Mouse (Mus musculus) gastrocnemius, postnatal 10 days (tissue): Measurements from ENCODE around the gene Rcan3. TPM values are rescaled to one million over a fixed set of nuclear protein-coding genes. Genes with fewer than 3 reads are reported as not detected.
A peak's percentile ranks its signal among the peaks of the same experiment; 100 is the strongest.

Experiments used
- DNase-seq: peaks from one replicate; pipeline ENCODE4 v3.0.0; 2021; ENCODE audit warnings: mixed read lengths
- long read RNA-seq, 2 experiments: library from polyadenylated mRNA; stranded (forward); transcript quantifications; one replicate each; pipeline ENCODE4 v2.0.0; 2021
- total RNA-seq, 2 experiments: library from RNA; stranded (reverse); gene quantifications; 2 replicates each; pipeline ENCODE4 v1.2.3; 2021

Rcan3 gene
- total RNA-seq = 10 to 100 TPM in 1 of 2 experiments, 1 to 10 TPM in 1; 9.9 to 11.2 TPM
- long read RNA-seq, experiment 1, full-length matches to known transcripts = 9 of 19 reads
- long read RNA-seq, experiment 1, partial matches to known transcripts = 0 of 19 reads
- long read RNA-seq, experiment 1, other reads (novel, unspliced or antisense) = 10 of 19 reads
- long read RNA-seq, experiment 2, full-length matches to known transcripts = 5 of 9 reads
- long read RNA-seq, experiment 2, partial matches to known transcripts = 0 of 9 reads
- long read RNA-seq, experiment 2, other reads (novel, unspliced or antisense) = 4 of 9 reads

- peak; percentile 86 for DNase-seq
Measured at GRCm38 (mm10) chr4:135433443-135434394, at the start of gene Rcan3. Gene Rcan3, minus strand, starts transcription at chr4:135433853.

- no peak for DNase-seq
Measured at GRCm38 (mm10) chr4:135480370-135480769, 46.7 kb upstream of the Rcan3 start.

- DNase-seq = no peak
Measured at GRCm38 (mm10) chr4:135477851-135478250, 44.2 kb upstream of the Rcan3 start.

GRCm38 (mm10) chr4:135463406-135463805 is 29.8 kb upstream of the Rcan3 start:
- no peak for DNase-seq

- DNase-seq = no peak
Measured at GRCm38 (mm10) chr4:135453572-135453971, 19.9 kb upstream of the Rcan3 start.

- DNase-seq = no peak
Measured at GRCm38 (mm10) chr4:135453164-135453563, 19.5 kb upstream of the Rcan3 start.

GRCm38 (mm10) chr4:135451360-135452015 is 17.8 kb upstream of the Rcan3 start:
- no peak for DNase-seq

- no peak for DNase-seq
Measured at GRCm38 (mm10) chr4:135442473-135442872, 8.8 kb upstream of the Rcan3 start.

- DNase-seq = no peak
Measured at GRCm38 (mm10) chr4:135439904-135440522, 6.4 kb upstream of the Rcan3 start.

- DNase-seq = peak; percentile 27
Measured at GRCm38 (mm10) chr4:135439188-135439647, 5.6 kb upstream of the Rcan3 start.

- no peak for DNase-seq
Measured at GRCm38 (mm10) chr4:135437924-135438323, 4.3 kb upstream of the Rcan3 start.

GRCm38 (mm10) chr4:135436291-135436690 is 2.6 kb upstream of the Rcan3 start:
- no peak for DNase-seq

GRCm38 (mm10) chr4:135434395-135434789 is 739 bp upstream of the Rcan3 start:
- DNase-seq = no peak

GRCm38 (mm10) chr4:135433086-135433442 is 589 bp downstream of the Rcan3 start:
- no peak for DNase-seq

- DNase-seq = no peak
Measured at GRCm38 (mm10) chr4:135429990-135430760, 3.5 kb downstream of the Rcan3 start.

- DNase-seq = no peak
Measured at GRCm38 (mm10) chr4:135429383-135429782, 4.3 kb downstream of the Rcan3 start.

- no peak for DNase-seq
Measured at GRCm38 (mm10) chr4:135426587-135426986, 7.1 kb downstream of the Rcan3 start.

GRCm38 (mm10) chr4:135425625-135426024 is 8.0 kb downstream of the Rcan3 start:
- no peak for DNase-seq

GRCm38 (mm10) chr4:135420961-135421360 is 12.7 kb downstream of the Rcan3 start:
- no peak for DNase-seq

- DNase-seq = no peak
Measured at GRCm38 (mm10) chr4:135420416-135420815, 13.2 kb downstream of the Rcan3 start.

GRCm38 (mm10) chr4:135419996-135420395 is 13.7 kb downstream of the Rcan3 start:
- DNase-seq = no peak
